Mouse (Mus musculus) telencephalon, adult 2 months (tissue): ENCODE results near the gene Tmem104.

Source experiments
- DNase-seq: peaks from one replicate; pipeline ENCODE4 v3.0.0-alpha.2; 2011; ENCODE audit warnings: low read depth, low spot score

Gene Tmem104

DNA sequence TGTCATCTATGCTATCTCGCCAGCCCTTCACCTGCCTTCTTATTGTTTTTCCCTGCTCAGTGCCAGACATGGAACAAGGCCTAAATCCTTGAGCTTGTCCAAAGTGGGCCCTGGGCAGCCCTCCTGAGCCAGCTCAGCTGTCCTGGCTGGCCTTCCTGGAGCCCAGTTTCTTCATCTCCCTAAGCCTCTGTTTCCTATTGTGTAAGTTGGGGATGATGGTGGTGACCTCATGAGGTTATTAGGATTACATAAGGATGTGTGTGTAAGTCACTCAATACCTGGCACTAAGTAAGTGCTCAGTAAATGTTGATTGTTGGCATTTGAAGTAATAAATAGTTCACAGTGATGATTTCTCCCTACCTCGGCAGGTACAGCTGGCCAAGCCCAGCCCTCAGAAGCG, 20.5 kb upstream of the Tmem104 start:
- DNase-seq = no peak

DNA sequence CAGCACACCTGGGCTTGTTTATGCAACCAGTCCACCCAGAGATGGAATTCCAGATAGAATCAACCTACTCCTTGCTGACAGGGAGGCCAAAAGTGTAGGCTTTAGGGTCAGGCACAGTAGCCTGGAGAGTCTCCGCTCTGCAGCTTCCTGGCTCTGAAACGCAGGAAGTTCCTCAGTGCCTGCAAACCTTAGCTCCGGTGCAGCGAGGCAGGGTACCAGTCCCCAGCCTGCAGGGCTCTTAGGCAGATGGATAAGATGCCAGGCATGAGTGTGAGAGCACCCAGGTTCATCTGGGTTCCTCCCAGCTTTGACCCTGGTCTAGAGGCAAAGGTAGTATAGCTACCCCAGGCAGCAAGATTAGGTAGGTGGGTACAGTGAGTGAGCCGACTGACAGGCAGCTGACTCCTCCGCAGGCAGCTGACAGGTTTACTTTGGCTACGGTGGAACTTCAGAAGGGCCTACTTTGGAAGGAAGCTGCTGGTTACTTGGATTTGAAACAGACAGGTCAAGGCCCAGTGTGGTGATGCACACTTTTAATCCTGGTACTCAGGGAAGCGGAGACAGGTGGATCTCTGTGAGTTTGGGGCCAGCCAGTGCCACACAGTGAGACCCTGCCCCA, 19.5 kb upstream of the Tmem104 start:
- DNase-seq = no peak

DNA sequence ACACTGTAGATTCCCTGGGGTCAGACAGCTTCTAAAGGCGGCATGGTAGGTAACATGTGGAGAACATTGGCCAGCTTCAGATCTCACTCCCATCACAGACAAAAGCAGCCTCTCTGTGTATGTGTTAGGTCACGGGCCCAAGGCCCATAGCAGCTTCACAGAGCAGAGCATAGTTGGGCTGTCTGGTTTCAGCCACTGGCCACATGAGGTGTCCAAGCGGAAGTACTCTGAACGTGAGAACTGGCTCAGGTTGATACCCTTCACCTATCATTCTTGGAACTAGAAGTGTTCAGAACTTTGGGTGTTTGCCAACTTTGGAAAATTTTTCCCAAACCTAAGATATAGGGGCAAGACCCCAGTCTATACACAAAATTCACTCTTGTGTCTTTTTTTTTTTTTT, 17.9 kb upstream of the Tmem104 start:
- DNase-seq = no peak

DNA sequence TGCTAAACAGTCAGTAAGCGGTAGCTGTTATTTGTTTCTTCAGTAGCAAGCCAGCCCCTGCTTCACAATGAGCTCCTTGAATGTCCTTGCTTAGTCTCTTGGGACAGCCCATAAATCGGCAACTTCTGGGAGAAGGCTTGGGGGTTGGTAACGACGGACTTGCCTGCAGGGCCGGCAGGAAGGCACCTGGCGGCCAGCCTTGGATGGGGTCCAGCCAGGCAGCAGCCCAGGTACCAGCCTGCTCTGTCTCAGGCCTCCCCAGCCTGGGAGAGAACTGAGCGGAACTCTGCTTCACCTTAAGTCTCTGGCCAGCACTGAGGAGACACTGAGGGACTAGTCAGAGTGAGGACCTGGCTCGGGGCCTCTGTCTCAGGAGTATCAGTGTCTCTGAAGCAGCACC, 16.2 kb upstream of the Tmem104 start:
- no peak for DNase-seq

DNA sequence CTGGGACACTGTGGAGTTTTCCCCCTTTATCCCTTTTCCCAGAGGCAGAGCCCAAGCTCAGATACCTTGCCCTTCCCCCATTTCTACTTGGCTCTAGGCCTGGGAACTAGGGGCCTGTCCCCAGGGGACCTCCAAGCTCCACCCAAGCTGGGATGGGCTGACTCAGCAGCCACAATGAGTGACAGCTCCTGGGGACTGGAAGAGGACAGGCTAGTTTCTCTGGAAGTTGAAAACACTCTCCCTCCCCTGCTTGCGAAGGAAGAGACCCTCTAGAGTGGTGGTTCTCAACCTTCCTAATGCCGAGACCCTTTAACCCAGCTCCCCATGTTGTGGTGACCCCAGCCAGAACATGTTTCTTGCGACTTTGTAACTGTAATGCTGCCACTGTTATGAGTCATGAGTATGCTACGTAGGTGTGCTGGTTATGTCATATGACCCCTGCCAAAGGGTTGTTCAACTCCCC, 14.4 kb upstream of the Tmem104 start:
- DNase-seq = no peak

DNA sequence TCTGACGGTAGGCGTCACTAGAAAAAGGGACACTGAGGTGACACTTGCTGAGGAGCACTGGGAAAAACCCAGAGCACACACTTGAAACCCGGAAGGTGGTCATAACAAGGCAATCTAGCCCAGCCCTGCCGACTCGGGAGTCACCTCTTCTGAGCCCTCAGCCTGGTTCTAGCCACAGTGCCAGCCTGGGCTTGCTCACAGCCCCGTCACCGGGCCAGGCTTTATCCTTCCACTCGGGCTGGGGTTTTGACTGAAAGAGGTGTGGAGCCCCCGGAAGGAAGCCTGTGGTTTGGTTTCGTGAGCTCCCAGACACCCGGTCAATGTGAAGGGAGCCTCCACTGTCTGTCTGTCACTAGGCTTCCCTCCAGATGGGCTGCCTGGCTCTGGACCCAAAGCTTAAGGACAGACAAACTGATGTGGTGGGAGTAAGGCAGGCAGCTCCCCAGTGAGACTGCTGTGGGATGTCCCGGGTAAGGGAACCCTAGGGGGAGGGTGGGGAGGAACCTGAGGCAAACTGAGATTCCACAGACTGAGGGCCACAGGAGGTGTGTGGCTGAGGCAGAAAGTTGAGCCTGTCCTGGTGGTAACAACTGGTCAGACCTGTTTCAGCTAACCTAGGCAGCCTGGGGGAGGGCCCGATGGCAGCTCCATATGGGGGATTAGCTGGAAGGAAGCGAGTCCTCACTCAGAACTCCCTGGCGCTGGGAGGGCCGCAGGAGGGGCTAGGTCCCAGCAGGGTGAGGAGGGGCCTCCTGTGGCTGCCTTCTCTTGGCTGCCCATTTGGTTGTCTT, 13.5 kb upstream of the Tmem104 start:
- DNase-seq = no peak

DNA sequence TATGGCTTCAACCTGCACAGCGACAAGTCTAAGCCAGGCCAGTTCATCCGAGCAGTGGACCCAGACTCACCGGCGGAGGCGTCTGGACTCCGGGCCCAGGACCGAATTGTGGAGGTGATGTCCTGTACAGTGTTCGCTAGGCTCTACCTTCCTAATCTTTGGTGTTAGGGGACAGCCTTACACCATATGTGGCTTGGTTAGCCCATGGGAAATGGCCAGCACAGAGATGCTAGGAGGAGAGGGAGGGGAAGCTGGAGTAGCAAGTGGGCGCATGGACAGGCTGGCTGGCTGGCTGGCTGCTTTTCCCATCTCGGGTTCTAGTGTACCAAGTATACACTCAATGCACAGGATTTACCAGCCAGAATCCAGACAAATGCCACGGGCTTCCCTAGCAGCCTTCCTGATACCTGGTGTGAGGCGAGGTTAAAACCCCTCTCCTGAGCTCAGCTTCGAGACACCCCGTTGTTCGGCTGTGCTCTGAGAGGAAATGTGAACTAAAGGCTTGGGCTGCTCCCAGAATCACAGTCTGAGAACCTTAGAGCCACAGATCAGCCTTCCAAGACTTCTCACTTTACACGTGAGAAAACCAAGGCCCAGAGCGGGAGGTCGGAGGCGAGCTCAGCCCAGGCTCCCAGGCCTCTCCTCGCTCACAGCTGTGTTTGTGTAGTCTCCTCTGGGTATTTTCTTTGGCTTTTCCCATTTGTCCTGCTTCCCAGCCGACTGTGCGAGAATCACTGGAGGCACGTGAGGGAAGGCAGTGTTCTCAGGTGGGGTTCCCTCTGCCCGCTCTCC, 10.7 kb upstream of the Tmem104 start:
- no peak for DNase-seq

DNA sequence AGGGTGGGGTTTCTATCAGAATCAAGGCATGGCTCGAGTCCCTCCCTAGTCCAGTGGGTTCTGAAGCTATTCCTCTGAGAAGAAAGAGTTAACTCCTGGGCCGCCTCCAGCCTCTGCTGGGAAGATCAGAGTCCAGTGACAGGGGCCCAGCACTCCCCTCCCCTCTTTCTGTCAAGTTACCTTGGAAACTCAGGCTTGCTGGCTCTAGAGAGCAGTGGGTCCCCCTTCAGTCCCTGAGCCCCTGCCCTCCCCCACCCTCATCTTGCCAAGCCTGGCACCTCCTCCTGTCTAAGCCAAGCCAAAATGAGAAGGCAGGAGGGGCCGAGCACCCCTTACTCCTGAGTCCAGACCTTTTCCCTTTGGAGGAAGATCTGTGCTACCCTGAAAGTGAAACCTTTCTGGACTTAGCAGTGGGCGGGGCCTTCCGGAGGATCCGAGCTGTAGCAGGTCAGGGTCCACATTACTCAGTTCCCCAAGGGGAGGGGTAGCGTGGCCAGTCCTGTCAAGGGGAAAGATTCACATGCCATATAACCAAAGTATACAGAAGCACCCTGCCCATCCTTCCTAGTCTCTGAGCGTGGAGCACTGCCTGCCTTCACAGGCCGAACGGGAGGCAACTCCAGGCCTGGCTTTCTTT, 9.6 kb upstream of the Tmem104 start:
- DNase-seq = no peak

DNA sequence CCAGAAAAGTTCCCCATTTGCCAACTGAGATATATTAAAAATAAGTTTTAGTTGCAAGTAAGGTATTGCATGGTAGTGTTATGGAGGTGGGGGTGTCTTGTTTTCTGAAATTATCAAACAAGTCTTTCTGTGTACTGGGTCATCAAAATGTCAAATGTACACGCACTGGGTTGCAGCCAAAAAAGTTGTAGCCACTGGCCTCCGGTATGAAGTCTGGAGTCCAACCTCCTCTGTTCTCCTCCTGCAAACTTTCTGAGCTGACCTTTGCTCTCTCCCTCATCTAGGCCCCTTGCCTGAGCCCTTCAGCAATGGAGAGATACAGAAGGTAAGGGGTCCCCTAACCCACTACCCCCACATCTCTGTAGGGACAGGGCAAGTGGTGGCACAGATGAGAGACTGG, 8.5 kb upstream of the Tmem104 start:
- no peak for DNase-seq

DNA sequence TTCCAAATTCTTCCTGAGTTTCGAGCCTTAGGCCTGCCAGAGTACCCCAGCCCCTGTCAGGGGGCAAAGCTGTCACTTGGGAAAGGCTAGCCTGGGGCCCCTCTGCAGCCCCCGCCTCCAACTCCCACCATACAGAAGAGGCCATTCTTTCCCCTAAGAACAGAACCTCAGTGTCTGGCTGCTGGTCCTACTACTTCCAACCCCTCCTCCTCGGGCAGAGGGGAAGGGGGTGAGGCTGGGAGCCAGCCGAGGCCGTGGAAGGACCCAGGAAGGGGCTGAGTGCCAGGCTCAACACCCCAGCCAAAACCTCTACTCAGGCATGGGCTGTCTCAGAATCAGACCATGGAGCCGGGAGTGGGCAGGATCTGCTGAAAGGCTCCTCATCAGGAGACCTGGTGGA, 8.1 kb upstream of the Tmem104 start:
- DNase-seq = no peak

DNA sequence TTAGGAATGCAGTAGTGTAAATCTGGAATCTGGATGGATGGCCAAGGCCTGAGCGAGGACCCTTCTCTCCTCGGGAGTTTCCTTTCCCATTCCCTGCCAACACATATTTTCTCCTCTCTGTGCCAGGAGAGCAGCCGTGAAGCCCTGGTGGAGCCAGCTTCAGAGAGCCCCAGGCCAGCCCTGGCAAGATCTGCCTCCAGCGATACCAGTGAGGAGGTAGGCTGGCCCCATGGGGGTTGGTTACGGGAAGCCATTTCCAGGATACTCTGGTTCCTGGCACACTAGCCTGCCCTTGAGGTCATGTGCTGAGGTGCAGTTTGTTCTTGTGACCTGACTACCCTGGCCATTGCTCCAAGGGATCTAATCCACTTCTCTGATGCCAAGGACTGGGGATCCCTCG, 7.4 kb upstream of the Tmem104 start:
- no peak for DNase-seq

DNA sequence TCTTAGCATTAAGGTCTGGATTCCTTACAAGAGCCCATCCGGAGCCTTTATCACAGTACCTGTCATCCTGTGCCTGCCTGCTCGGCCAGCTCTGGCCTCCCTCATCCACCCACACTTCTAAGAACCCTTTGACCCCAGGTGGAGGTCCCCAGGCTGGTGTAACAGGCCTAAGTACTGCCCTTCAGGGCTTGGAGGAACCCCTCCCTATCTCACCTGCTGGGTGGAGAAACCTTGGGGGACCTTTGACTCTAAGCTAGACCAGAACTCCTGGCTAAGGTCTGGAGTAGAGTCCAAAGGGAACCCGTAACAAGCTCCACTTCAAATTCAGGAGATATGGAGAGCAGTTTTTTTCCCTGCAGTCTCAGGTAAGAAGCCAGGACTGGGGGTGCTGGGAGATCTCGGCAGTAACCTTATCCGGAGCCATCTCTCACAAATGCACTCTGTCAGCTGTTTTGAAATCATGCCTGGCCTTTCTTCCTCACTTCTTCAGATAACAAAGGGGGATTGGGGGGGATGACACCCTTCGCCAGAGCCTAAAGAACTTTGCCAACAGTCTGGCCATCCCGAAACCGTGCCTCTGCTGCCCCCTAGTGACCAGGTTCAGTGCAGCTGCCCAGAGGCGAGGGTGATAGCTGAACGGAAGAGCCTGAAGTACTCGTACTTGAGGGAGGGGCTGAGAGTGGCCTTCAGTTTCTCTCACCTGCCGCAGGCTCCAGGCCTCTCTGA, 5.2 kb upstream of the Tmem104 start:
- DNase-seq = no peak

DNA sequence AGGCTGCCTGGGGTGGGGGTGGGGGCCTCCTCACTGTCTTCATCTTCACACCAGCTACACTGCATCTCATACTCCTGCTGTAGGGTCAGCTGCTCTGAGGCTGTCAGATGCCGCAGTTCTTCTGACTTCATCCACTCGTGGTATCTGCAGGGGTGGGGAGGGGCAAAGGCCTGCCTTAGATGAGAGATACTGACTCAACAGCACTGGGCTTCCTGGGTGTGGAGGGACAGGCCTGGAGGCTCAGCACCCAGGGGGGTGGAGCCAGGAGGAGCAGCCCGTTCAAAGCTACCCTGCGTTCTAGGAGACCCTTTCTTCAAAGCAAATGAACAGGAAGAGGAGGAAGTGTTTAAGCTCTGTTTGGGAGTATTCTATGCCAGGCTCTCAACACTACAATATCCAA, 2.3 kb upstream of the Tmem104 start:
- no peak for DNase-seq

DNA sequence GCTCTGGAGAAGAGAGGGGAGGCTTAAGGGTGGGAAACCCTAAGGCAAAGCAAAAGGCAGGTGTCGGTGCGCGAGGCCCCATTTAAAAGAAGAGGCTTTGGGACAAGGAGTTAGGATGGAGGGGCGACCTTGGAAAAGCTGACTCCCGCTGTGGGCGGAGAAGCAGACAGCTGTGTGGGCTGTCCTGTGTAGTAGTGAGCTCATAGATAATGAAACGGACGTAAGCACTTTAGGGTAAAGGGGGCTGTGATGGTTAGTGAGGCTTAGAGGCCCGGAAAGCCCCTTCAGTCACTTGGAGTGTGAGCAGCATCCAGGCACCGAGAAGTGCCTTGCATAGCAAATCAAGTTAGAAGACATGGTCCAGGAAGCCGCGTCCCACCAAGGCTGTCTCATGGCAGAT, 406 bp downstream of the Tmem104 start, which contains the start of gene Nat9:
Gene Nat9 (minus strand): TSS at position 167 of the 400 bp plus-strand sequence.
- DNase-seq = no peak

DNA sequence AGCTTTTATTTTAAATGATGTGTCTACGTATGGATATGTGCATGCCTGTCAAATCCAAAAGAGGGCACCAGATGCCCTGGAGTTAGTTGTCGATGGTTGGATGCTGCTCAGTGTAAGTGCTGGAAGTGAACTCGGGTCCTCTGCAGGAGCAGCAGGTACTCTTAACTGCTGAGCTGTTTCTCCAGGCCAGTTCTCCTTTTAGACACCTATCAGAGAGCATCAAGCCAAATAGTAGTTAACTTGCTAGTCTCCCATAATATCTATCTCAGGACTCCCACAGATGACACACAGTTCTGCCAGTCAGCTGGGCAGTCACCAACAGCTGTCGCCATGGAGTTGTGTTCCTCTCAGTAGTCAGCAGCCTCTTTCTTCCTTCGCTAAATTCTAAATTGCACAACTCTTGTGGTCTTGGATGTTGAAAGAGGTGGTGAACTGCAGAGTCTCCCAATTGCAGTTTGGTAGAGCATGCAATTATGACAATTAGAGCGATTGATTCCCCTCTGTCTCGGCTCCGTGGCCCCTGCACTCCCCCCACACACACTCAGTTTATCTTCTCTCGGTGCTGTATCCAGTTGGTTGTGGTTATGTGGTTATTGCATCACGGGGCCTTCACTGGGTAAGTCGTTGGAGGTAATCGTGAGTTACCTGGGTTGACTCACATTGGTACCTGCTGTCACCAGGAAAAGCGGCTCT, 1.4 kb downstream of the Tmem104 start:
- no peak for DNase-seq

DNA sequence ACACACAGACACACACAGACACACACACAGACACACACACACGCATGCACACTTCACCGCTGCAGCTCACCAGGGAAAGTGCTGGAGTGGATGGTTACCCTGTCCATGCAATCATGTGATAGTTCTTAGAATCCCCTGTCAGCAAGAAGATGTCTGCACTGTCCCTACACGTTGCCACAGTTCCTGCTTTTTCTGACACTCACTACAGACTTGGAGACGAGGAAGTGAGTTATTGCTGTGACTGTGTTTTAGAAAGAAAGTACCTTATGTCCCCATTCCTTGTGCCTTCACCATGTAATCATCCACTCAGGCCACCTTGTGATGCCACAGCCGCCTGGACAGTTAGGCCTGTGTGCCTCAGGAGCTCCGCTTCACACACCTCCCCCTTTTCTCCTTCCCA, 2.0 kb downstream of the Tmem104 start:
- DNase-seq = no peak

DNA sequence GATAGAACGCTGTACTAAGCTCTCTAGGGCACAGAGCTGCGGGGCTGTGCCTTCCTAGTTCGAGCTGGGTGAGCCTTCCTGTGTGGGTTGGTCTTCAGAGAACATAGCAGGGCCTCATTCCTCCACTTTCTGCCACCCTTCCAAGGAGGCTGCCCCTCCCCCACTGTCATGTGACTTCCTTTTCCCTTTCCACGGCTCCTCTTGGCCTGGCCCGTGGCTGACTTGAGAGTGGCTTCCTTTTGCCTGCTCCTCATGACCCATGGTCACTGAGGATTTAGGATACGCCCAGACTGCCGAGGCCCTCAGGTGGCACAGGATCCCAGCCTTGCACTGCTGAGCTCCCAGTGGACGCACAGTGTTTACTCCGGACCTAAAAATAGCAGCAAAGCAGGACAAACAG, 4.9 kb downstream of the Tmem104 start:
- DNase-seq = no peak

DNA sequence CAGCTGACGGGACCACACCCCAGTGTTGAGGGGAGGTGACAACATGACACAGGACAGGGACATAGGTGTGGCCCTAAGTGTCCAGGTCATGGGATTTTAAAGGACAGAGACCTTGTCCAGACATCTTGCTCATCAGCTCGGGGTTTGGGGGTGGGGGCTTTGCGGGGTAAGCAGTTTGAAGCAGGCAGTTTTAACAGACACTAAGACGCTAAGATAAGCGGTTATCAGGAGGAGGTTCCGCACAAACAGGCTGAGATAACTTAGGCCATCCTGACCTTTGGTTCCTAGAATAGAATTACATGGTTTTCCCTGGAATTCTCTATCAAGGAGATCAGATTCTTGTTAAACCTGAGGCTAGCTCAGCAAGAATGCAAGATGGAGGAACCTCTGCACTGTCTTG, 7.4 kb downstream of the Tmem104 start:
- no peak for DNase-seq

DNA sequence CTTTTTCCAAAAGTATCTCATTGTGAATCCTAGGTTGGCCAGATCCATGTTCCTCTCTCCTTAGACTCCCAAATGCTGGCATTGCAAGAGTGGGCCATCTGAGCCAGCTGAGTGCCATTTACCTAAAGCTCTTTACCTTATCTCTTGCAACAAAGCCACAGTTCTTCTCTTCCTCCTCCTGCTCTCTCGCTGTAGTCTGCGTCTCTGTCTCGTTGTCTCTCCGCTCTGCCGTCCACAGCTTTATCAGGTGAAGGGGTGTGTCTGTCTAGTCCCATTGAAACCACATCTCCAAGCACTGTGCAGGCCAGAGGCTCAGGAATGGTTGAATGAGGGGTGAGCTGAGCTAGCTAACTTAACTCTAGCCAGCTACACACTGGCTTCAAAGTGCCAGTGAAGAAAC, 8.6 kb downstream of the Tmem104 start:
- no peak for DNase-seq

DNA sequence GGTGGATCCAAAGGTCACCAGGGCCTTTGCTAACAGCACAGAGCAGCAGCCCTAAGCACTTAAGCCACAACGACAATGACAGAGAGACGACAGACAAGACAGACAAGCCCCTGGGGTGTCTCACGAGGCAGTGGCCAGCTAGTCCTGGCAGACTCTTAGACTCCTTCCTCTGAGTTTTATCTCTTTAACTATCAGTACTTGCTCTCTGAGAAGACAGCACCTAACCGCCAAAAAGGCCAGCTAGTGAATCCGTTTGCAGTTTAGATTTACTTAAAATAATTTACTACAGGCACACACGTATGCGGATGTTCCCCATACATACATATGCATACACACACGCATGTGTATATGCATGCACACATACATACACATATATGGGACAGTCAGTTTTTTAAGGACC, 10.3 kb downstream of the Tmem104 start:
- no peak for DNase-seq

DNA sequence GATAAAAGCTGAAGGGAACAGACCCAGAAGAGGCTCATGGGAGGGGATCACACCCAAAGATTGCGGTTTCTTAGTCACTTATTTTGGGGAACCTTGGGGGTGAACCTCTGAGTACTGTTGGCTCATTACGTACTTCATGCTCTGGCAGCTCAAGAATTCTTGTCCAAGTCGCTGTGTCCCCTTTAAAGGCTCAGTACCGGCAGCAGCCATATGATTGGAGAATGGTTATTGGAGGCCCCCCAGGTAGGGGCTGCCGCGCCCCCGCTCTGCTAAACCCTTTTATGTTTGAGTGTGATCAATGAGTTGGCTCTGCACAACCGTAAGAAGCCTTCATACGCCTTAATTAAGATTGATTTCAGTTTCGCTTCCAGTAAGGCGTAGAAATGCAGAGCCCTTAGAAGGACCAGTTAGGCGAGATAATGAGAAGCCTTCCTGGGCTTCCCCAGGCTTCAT, 11.7 kb downstream of the Tmem104 start:
- DNase-seq = no peak
